Mouse (Mus musculus) kidney, adult 2 months (tissue): ENCODE data around the gene Plekhg6. TPM values are rescaled to one million over a fixed set of nuclear protein-coding genes. Genes with fewer than 3 reads are reported as not detected.

Experiments used
- DNase-seq: peaks from one replicate; pipeline ENCODE4 v3.0.0; 2021
- H3K27ac ChIP-seq: fragments of 200-500 bp; 2 replicates; pipeline ENCODE4 v1.5.1; 2012; ENCODE audit warnings: low read depth, low read length, control low read depth, inconsistent platforms; ENCODE audit not compliant: insufficient read depth
- H3K27me3 ChIP-seq: fragments of 200-500 bp; replicated peaks from 2 replicates; pipeline ENCODE4 v1.6.1; 2012; ENCODE audit warnings: mild to moderate bottlenecking, moderate library complexity, low read length, inconsistent platforms; ENCODE audit not compliant: control insufficient read depth, insufficient read depth
- H3K36me3 ChIP-seq: fragments of 200-500 bp; 2 replicates; pipeline ENCODE4 v1.6.1; 2012; ENCODE audit warnings: mild to moderate bottlenecking, moderate library complexity, low read length, inconsistent platforms; ENCODE audit not compliant: control insufficient read depth, insufficient read depth
- H3K4me1 ChIP-seq: fragments of 200-500 bp; 2 replicates; pipeline ENCODE4 v1.6.1; 2011; ENCODE audit warnings: low read length; ENCODE audit not compliant: control insufficient read depth, insufficient read depth
- H3K4me3 ChIP-seq: fragments of 200-500 bp; 2 replicates; pipeline ENCODE4 v1.5.1; 2011; ENCODE audit warnings: mild to moderate bottlenecking, low read depth, low read length, control low read depth; ENCODE audit not compliant: insufficient read depth
- CTCF ChIP-seq: fragments of 200-500 bp; conservative IDR thresholded peaks from 2 replicates; pipeline ENCODE4 v1.5.1; 2011; ENCODE audit warnings: low read depth, mild to moderate bottlenecking, control low read depth, low read length, moderate library complexity, mixed read lengths; ENCODE audit not compliant: insufficient read depth, insufficient read length
- POLR2A ChIP-seq: fragments of 200-500 bp; IDR thresholded peaks from one replicate; pipeline ENCODE4 v1.6.1; 2011; ENCODE audit warnings: low read depth, low read length, control low read depth
- WGBS: fragments of 180-500 bp; shearing (Covaris S2); methylation state at CpG from one replicate; pipeline ENCODE4 v1.1.7; 2018; 5-methylcytosine and 5-hydroxymethylcytosine counted together
- polyA plus RNA-seq: library from polyadenylated mRNA; depleted of rRNA; stranded (reverse); fragments of >200 nt; gene quantifications from 2 replicates; pipeline ENCODE4 v1.2.3, GENCODE M21; 2012

The Plekhg6 gene
- polyA plus RNA-seq, 1 experiment, result 6.1 TPM

- DNase-seq, result peak; percentile 84
- Histone ChIP-seq H3K4me3 (peak overlapping the region; percentile 57), H3K4me1 (0 out of 2 replicates have a peak, but pooled peaks cover 5% of the 10 kb centered on the region), H3K27me3 (no peaks in the 10 kb centered on the region), H3K27ac (peak overlapping the region; percentile 92), H3K36me3 (no peaks in the 10 kb centered on the region)
- TF ChIP-seq POLR2A (peak; percentile 50), CTCF (no peak)
- WGBS, result 21% methylated on average over 26 of the region's 26 CpGs
Measured at GRCm38 (mm10) chr6:125321114-125321855, 59.3 kb downstream of the Plekhg6 start.

GRCm38 (mm10) chr6:125320323-125320722 lies 60.3 kb downstream of the Plekhg6 start, which contains the start of gene Scnn1a:
Scnn1a (plus strand) TSS chr6:125320659.
- Histone ChIP-seq H3K36me3 (no peaks in the 10 kb centered on the region), H3K27me3 (no peaks in the 10 kb centered on the region), H3K4me1 (0 out of 2 replicates have a peak, but pooled peaks cover 5% of the 10 kb centered on the region), H3K27ac (peak within 1 kb of the TSS; percentile 92), H3K4me3 (peak within 1 kb of the TSS; percentile 57)
- peak; percentile 78 for DNase-seq
- 96% methylated on average over 1 of the region's 1 CpGs for WGBS
- no peak for TF ChIP-seq CTCF
- TF ChIP-seq POLR2A, result no peak

- no peak for DNase-seq
- H3K27me3 ChIP-seq, result no peaks in the 10 kb centered on the region
- peak overlapping the region; percentile 85 for H3K27ac ChIP-seq
- TF ChIP-seq CTCF (no peak), POLR2A (no peak)
- no peak overlapping the region for H3K4me3 ChIP-seq
- 0 out of 2 replicates have a peak, but pooled peaks cover 5% of the 10 kb centered on the region for H3K4me1 ChIP-seq
- no peaks in the 10 kb centered on the region for H3K36me3 ChIP-seq
Measured at GRCm38 (mm10) chr6:125319919-125320296, 60.7 kb downstream of the Plekhg6 start.

GRCm38 (mm10) chr6:125318981-125319918 lies 61.3 kb downstream of the Plekhg6 start:
- no peak for TF ChIP-seq CTCF
- no peak for TF ChIP-seq POLR2A
- Histone ChIP-seq H3K4me3 (no peak overlapping the region), H3K27me3 (no peaks in the 10 kb centered on the region), H3K27ac (peak overlapping the region; percentile 85), H3K36me3 (no peaks in the 10 kb centered on the region), H3K4me1 (peaks cover 6% of the 10 kb centered on the region)
- no peak for DNase-seq
- WGBS, result 74% methylated on average over 15 of the region's 15 CpGs

- DNase-seq, result no peak
- Histone ChIP-seq H3K27ac (no peak overlapping the region), H3K27me3 (no peaks in the 10 kb centered on the region), H3K4me3 (no peak overlapping the region), H3K4me1 (peaks cover 16% of the 10 kb centered on the region), H3K36me3 (no peaks in the 10 kb centered on the region)
- WGBS, result 50% methylated on average over 7 of the region's 7 CpGs
- TF ChIP-seq CTCF (no peak), POLR2A (no peak)
Measured at GRCm38 (mm10) chr6:125317077-125317476, 63.5 kb downstream of the Plekhg6 start.

GRCm38 (mm10) chr6:125314746-125315145 lies 65.8 kb downstream of the Plekhg6 start:
- no peaks in the 10 kb centered on the region for H3K27me3 ChIP-seq
- no peaks in the 10 kb centered on the region; the same call in 1 of the 2 replicates for H3K36me3 ChIP-seq
- 59% methylated on average over 6 of the region's 6 CpGs for WGBS
- H3K4me3 ChIP-seq, result no peak overlapping the region
- peaks cover 16% of the 10 kb centered on the region for H3K4me1 ChIP-seq
- peak; percentile 61 for DNase-seq
- H3K27ac ChIP-seq, result peak overlapping the region; percentile 85; the same call in 1 of the 2 replicates
- TF ChIP-seq CTCF, result no peak
- TF ChIP-seq POLR2A, result no peak

- no peak for DNase-seq
- peaks cover 15% of the 10 kb centered on the region for H3K4me1 ChIP-seq
- H3K27ac ChIP-seq, result peak overlapping the region; percentile 85
- H3K4me3 ChIP-seq, result peak overlapping the region; percentile 46
- H3K27me3 ChIP-seq, result no peaks in the 10 kb centered on the region
- TF ChIP-seq POLR2A (no peak), CTCF (no peak)
- WGBS, result 56% methylated on average over 7 of the region's 7 CpGs
- no peaks in the 10 kb centered on the region; the same call in 1 of the 2 replicates for H3K36me3 ChIP-seq
Measured at GRCm38 (mm10) chr6:125314231-125314563, 66.4 kb downstream of the Plekhg6 start.
